Mouse (Mus musculus) intestine, embryonic 14.5 days (tissue): ENCODE results near the gene Tasp1. TPM values are rescaled to one million over a fixed set of nuclear protein-coding genes. Genes with fewer than 3 reads are reported as not detected.

Experiments
- ATAC-seq: fragments of 200-750 bp; cut with Nextera tagmentation; replicated peaks from 2 replicates; pipeline ENCODE4 v1.8.0; 2017; ENCODE audit warnings: low read depth, moderate number of reproducible peaks, moderate TSS enrichment, moderate library complexity; ENCODE audit not compliant: low FRiP score, low TSS enrichment
- DNase-seq: peaks from one replicate; pipeline ENCODE4 v3.0.0-alpha.2; 2018; ENCODE audit warnings: low spot score
- H3K27ac ChIP-seq: fragments of 300-500 bp; sonication (generic); 2 replicates; pipeline ENCODE4 v1.5.1; 2014; ENCODE audit warnings: low read depth, mild to moderate bottlenecking, control low read depth
- H3K27me3 ChIP-seq: fragments of 300-500 bp; sonication (generic); replicated peaks from 2 replicates; pipeline ENCODE4 v1.6.1; 2014; ENCODE audit warnings: low read length, control low read depth; ENCODE audit not compliant: control insufficient read depth, insufficient read depth
- H3K36me3 ChIP-seq: fragments of 300-500 bp; sonication (generic); 2 replicates; pipeline ENCODE4 v1.6.1; 2014; ENCODE audit warnings: low read length, control low read depth; ENCODE audit not compliant: control insufficient read depth, insufficient read depth
- H3K4me1 ChIP-seq: fragments of 300-500 bp; sonication (generic); replicated peaks from 2 replicates; pipeline ENCODE4 v1.6.1; 2014; ENCODE audit warnings: low read length, control low read depth, mixed read lengths; ENCODE audit not compliant: control insufficient read depth, insufficient read depth
- H3K4me2 ChIP-seq: fragments of 300-500 bp; sonication (generic); 2 replicates; pipeline ENCODE4 v1.6.1; 2014; ENCODE audit warnings: low read length
- H3K4me3 ChIP-seq: fragments of 300-500 bp; sonication (generic); 2 replicates; pipeline ENCODE4 v1.5.1; 2014; ENCODE audit warnings: low read depth, low read length, control low read depth, mixed read lengths
- H3K9ac ChIP-seq: fragments of 300-500 bp; sonication (generic); 2 replicates; pipeline ENCODE4 v1.6.1; 2014; ENCODE audit warnings: mild to moderate bottlenecking, low read length
- H3K9me3 ChIP-seq: fragments of 300-500 bp; sonication (generic); 2 replicates; pipeline ENCODE4 v1.6.1; 2016; ENCODE audit warnings: low read length, control low read depth; ENCODE audit not compliant: control insufficient read depth
- WGBS: fragments of 180-500 bp; shearing (Covaris S2); extraction: QIAGEN DNeasy Blood & Tissue Kit; methylation state at CpG from one replicate; pipeline ENCODE4 v1.1.7; 2014; 5-methylcytosine and 5-hydroxymethylcytosine counted together
- polyA plus RNA-seq: library from polyadenylated mRNA; unstranded; fragments of >200 nt; fragmentation: Nextera tagmentation; extraction: Ambion mirVana; gene quantifications from 2 replicates; pipeline ENCODE4 v1.2.1, GENCODE M21; 2014

Gene Tasp1
- polyA plus RNA-seq, 1 experiment from 2014 or later: 19.5 TPM

DNA sequence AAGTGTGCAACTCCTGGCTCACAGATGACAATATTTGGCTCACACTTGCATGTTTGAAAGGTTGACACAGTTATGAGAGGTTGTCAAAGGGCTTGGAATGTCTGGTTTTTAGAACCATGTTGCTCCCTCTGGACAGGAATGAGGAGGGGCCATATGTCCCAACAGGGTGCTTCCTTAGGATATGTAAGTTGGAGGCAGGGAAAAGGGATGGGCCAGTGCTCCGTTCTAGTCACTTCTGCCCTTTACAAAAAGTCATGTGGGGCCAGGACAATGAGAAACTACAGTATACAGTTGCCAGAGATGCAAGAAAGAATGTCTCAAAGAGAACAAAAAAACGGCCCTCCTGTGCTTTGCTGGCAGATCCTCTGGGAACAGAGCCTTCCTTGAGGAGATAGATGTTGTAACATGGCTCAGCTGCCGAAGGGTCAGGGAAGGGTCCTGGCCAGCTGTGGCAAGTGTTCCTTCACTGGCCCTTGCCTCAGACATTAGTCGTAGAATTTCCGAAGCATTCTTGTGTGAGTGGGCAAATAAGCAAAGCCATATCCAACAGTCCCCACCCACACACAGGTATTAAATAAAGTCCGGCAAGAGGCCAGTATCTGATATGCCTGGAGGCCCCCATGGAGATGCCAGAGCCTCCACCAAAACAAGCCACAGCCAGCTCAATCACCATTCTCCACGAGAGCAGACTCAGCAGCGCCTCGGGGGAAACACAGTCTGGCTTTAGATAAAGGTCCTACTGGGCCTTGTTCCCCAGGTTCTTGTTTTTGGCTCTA, 274.1 kb downstream of the Tasp1 start:
- no peak for ATAC-seq

GRCm38 (mm10) chr2:139788658-139789057, 277.9 kb downstream of the Tasp1 start:
- H3K4me1 ChIP-seq: no peaks in the 10 kb centered on the region
- H3K9me3 ChIP-seq: no peaks in the 10 kb centered on the region
- no peak overlapping the region for H3K27ac ChIP-seq
- ATAC-seq (no peak), DNase-seq (no peak)
- no peak overlapping the region for H3K4me2 ChIP-seq
- no peaks in the 10 kb centered on the region for H3K36me3 ChIP-seq
- no peak overlapping the region for H3K4me3 ChIP-seq
- H3K9ac ChIP-seq: no peak overlapping the region
- WGBS: 52% methylated on average over 4 of the region's 4 CpGs
- no peaks in the 10 kb centered on the region for H3K27me3 ChIP-seq

More for the DNA sequence above, 274.1 kb downstream of the Tasp1 start:
- Histone ChIP-seq H3K36me3 (no peaks in the 10 kb centered on the region), H3K4me3 (no peak overlapping the region), H3K4me2 (no peak overlapping the region), H3K4me1 (no peaks in the 10 kb centered on the region), H3K9ac (no peak overlapping the region), H3K27me3 (no peaks in the 10 kb centered on the region), H3K27ac (no peak overlapping the region), H3K9me3 (no peaks in the 10 kb centered on the region)
- 76% methylated on average over 9 of the region's 9 CpGs for whole genome bisulfite sequencing
- DNase-seq: no peak

- H3K9me3 ChIP-seq: no peaks in the 10 kb centered on the region
- no peak overlapping the region for H3K9ac ChIP-seq
- no peaks in the 10 kb centered on the region for H3K27me3 ChIP-seq
- H3K4me1 ChIP-seq: no peaks in the 10 kb centered on the region
- no peak for DNase-seq
- no peak overlapping the region for H3K27ac ChIP-seq
- no peak for ATAC-seq
- H3K4me2 ChIP-seq: no peak overlapping the region
- H3K36me3 ChIP-seq: no peaks in the 10 kb centered on the region
- H3K4me3 ChIP-seq: no peak overlapping the region
- WGBS: 80% methylated on average over 2 of the region's 2 CpGs
Measured at GRCm38 (mm10) chr2:139784946-139785345, 281.7 kb downstream of the Tasp1 start.

DNA sequence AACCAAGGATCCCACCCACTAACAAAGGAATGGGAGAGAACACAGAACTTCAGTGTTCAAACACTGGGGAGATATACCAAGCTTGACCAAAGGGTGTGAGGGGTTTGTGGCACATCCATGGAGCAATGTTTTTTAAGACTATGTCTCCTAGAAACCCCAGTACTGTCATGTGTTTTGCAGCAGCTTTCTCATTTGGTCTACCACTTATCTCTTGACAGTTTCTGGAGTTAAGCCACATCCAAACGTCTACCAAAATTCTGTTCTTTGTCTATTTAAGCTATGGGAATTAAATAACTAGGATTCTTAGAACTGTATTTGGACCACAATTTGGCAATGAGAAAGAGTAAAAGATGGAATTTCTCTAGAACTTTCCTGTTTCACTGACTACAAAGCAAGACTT, 282.1 kb downstream of the Tasp1 start:
- Histone ChIP-seq H3K27ac (no peak overlapping the region), H3K27me3 (no peaks in the 10 kb centered on the region), H3K4me2 (no peak overlapping the region), H3K4me1 (no peaks in the 10 kb centered on the region), H3K9ac (no peak overlapping the region), H3K36me3 (no peaks in the 10 kb centered on the region), H3K4me3 (no peak overlapping the region), H3K9me3 (no peaks in the 10 kb centered on the region)
- ATAC-seq (no peak), DNase-seq (no peak)
- WGBS: 44% methylated on average over 1 of the region's 1 CpGs

Other genes starting within 250 kb of the Tasp1 start
- not detected in 2 replicates for gene Gm17374, start 85.2 kb upstream of the Tasp1 start, polyA plus RNA-seq
- gene Esf1, start 103.8 kb upstream of the Tasp1 start, polyA plus RNA-seq: 25.5 and 26.8 TPM in 2 replicates
- gene Ndufaf5, start 103.8 kb upstream of the Tasp1 start, polyA plus RNA-seq: 24.2 and 24.3 TPM in 2 replicates